Mouse (Mus musculus): ENCODE results near the gene Nrp2.

DNA sequence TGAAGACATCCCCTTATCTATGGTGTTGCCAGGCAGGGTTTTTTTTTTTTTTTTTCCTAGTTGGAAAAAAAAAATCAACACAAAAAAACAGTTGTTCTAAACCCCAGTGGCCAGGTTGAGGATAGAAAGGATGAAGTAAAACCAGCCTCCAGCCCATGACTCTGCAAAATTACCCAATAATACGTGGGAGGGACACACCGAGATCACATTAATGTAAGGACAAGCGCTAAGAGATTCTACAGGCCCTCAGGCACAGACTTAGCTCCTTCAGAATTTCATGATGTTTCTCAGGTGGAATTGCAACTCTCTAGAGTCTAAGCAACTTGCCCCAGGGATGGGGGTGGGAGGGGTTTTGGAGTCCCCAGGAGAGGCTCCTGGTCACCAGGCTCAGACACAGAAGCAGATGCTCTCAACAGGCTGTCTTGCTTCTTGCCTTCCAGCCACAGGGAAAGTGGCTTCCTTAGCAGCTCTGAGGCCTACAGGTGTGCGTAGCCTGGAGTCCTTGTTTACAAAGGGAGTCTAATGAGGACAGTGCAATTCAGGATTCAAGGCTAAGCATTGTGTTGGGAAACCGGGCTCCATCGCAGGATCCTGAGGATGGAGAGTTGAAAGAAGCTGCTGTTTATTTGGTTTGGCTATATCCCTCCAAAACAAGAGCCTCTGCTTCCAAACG is 49.7 kb downstream of the Nrp2 start:
- TF ChIP-seq POLR2A (IDR thresholded peaks at IDR 0.05; ENCODE audit: borderline replicate concordance, low read depth, low read length), result no peak
- TF ChIP-seq CTCF (IDR thresholded peaks at IDR 0.05; ENCODE audit: low read depth, low read length), result no peak

Data from bone marrow macrophage, adult 2 months (primary cell).